Mouse (Mus musculus) adrenal gland, adult (tissue): Measurements from ENCODE around the gene Pex11g.

Source experiments
- DNase-seq, 2 experiments: peaks; one replicate each; pipeline ENCODE4 v3.0.0; 2022 to 2023; ENCODE audit warnings: low spot score in 1 of 2; ENCODE audit not compliant: inconsistent age in 2 of 2

The Pex11g gene

GRCm38 (mm10) chr8:3467006-3467885, at the start of gene Pex11g:
TSS of gene Pex11g (minus strand) at chr8:3467680.
- peak; percentile 99 to 100 for DNase-seq

- DNase-seq: no peak
Observed at GRCm38 (mm10) chr8:3517117-3517495, 49.6 kb upstream of the Pex11g start.

- DNase-seq: peak; percentile 94 to 98
Observed at GRCm38 (mm10) chr8:3516450-3517116, 49.1 kb upstream of the Pex11g start.

GRCm38 (mm10) chr8:3515771-3516417, 48.4 kb upstream of the Pex11g start:
- peak; percentile 76 to 89 for DNase-seq

- peak; percentile 92 to 97 for DNase-seq
Observed at GRCm38 (mm10) chr8:3515260-3515671, 47.8 kb upstream of the Pex11g start, which contains the start of gene Pnpla6. TSS of gene Pnpla6 (plus strand) at chr8:3515384.

GRCm38 (mm10) chr8:3514681-3515247, 47.3 kb upstream of the Pex11g start:
- DNase-seq: peak in 1 of 2 experiments; percentile 38

- no peak for DNase-seq
Observed at GRCm38 (mm10) chr8:3507979-3508754, 40.7 kb upstream of the Pex11g start.

- DNase-seq: no peak
Observed at GRCm38 (mm10) chr8:3502217-3502616, 34.7 kb upstream of the Pex11g start.

- DNase-seq: peak; percentile 99
Observed at GRCm38 (mm10) chr8:3500235-3501090, 33.0 kb upstream of the Pex11g start, which contains the start of gene Mcoln1. TSS of gene Mcoln1 (plus strand) at chr8:3500457.

- DNase-seq: no peak
Observed at GRCm38 (mm10) chr8:3499751-3500150, 32.3 kb upstream of the Pex11g start.

- DNase-seq: no peak
Observed at GRCm38 (mm10) chr8:3498583-3498982, 31.1 kb upstream of the Pex11g start.

GRCm38 (mm10) chr8:3496428-3496748, 28.9 kb upstream of the Pex11g start:
- no peak for DNase-seq

GRCm38 (mm10) chr8:3495578-3496427, 28.3 kb upstream of the Pex11g start:
- DNase-seq: no peak

- no peak for DNase-seq
Observed at GRCm38 (mm10) chr8:3493845-3494208, 26.3 kb upstream of the Pex11g start.

- DNase-seq: peak; percentile 82 to 89
Observed at GRCm38 (mm10) chr8:3492901-3493844, 25.7 kb upstream of the Pex11g start, which contains the start of gene Zfp358. TSS of gene Zfp358 (plus strand) at chr8:3493138.

GRCm38 (mm10) chr8:3485192-3485591, 17.7 kb upstream of the Pex11g start:
- DNase-seq: no peak

GRCm38 (mm10) chr8:3483546-3483945, 16.1 kb upstream of the Pex11g start:
- no peak for DNase-seq
